Mouse (Mus musculus) 416B (cell line): ENCODE results near the gene Gcnt1.

ENCODE experiments used
- DNase-seq: peaks from one replicate; pipeline ENCODE4 v3.0.0; 2011; ENCODE audit warnings: low read depth

The Gcnt1 gene

GRCm38 (mm10) chr19:17323689-17324241, 48.9 kb downstream of the Gcnt1 start:
- DNase-seq, result peak; percentile 81

- DNase-seq, result peak; percentile 82
Observed at GRCm38 (mm10) chr19:17323006-17323688, 49.5 kb downstream of the Gcnt1 start.

GRCm38 (mm10) chr19:17319770-17320169, 52.9 kb downstream of the Gcnt1 start:
- DNase-seq, result no peak

GRCm38 (mm10) chr19:17318733-17319132, 53.9 kb downstream of the Gcnt1 start:
- peak; percentile 46 for DNase-seq

- no peak for DNase-seq
Observed at GRCm38 (mm10) chr19:17316311-17317003, 56.2 kb downstream of the Gcnt1 start.

- DNase-seq, result no peak
Observed at GRCm38 (mm10) chr19:17314451-17314850, 58.2 kb downstream of the Gcnt1 start.

GRCm38 (mm10) chr19:17313766-17314165, 58.9 kb downstream of the Gcnt1 start:
- DNase-seq, result no peak

- DNase-seq, result no peak
Observed at GRCm38 (mm10) chr19:17312671-17313180, 59.9 kb downstream of the Gcnt1 start.

GRCm38 (mm10) chr19:17311501-17311900, 61.1 kb downstream of the Gcnt1 start:
- DNase-seq, result no peak

- DNase-seq, result no peak
Observed at GRCm38 (mm10) chr19:17311031-17311430, 61.6 kb downstream of the Gcnt1 start.

GRCm38 (mm10) chr19:17296081-17296480, 76.6 kb downstream of the Gcnt1 start:
- DNase-seq, result peak; percentile 54

GRCm38 (mm10) chr19:17295211-17295766, 77.4 kb downstream of the Gcnt1 start:
- no peak for DNase-seq

GRCm38 (mm10) chr19:17294136-17294535, 78.5 kb downstream of the Gcnt1 start:
- no peak for DNase-seq

- DNase-seq, result no peak
Observed at GRCm38 (mm10) chr19:17289526-17289925, 83.1 kb downstream of the Gcnt1 start.

GRCm38 (mm10) chr19:17286004-17286403, 86.6 kb downstream of the Gcnt1 start:
- DNase-seq, result no peak

- DNase-seq, result no peak
Observed at GRCm38 (mm10) chr19:17283317-17283716, 89.3 kb downstream of the Gcnt1 start.

GRCm38 (mm10) chr19:17278381-17279051, 94.1 kb downstream of the Gcnt1 start:
- DNase-seq, result peak; percentile 94
